9 mouse cellular contexts compared by ENCODE assay signal in the genomic region with DNA sequence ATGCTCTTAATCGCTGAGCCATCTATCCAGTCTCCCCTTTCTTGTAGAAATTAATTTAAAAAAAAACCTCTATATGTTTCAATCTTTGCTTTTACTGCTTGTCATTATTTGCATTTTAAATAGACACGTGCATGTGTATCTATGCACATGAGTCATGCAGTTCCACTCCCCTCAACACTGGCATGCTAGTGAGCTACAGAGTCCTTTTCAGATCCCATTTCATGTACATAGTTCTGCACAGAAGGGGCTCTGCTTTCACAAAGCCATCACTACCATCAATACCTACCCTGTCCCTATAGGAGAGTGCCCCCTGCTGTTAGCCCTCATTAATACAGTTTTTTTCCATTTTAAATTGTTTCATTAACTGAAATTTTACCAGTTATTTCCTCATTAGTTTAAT. TPM values are rescaled to one million over a fixed set of nuclear protein-coding genes. Genes with fewer than 3 reads are reported as not detected.
A peak's percentile ranks its signal among the peaks of the same experiment; 100 is the strongest.
DNase-seq lines count a peak whose midpoint lies in the region; ATAC-seq and TF ChIP-seq lines count a peak whose summit lies in the region.
"Had no signal": no experiment of that assay in that cellular context is flagged by ENCODE, and none has a peak within 500 bp of the region (broad histone marks: within the 10 kb centered on the region; RNA-seq: fewer than 3 reads in every experiment).

No protein-coding gene starts in this region.

- 65% methylated on average over 2 of the region's 2 CpGs for WGBS in midbrain, postnatal 0 days
- 68% methylated on average over 2 of the region's 2 CpGs for WGBS in midbrain, embryonic 16.5 days

- intact Hi-C loops in left cerebral cortex, postnatal 10 days (cut with DNase I), result loop anchor here (5.0 kb wide), 1 partner anchor 77 kb away; no protein-coding TSS in a partner anchor

- H3K36me3 ChIP-seq in midbrain, postnatal 0 days (ENCODE audit: insufficient read depth, low read length), result no peaks in the 10 kb centered on the region
- H3K36me3 ChIP-seq in midbrain, embryonic 16.5 days (ENCODE audit: control insufficient read depth, insufficient read depth, low read length), result no peaks in the 10 kb centered on the region
- H3K36me3 ChIP-seq: limb, embryonic 13.5 days had no signal

- peak; percentile 62 for TF ChIP-seq CTCF in midbrain, postnatal 0 days (IDR thresholded peaks at IDR 0.05)

- H3K27ac ChIP-seq in midbrain, postnatal 0 days (ENCODE audit: low read depth, low read length), result no peak overlapping the region
- H3K27ac ChIP-seq in midbrain, embryonic 16.5 days (ENCODE audit: low read length), result no peak overlapping the region
- H3K27ac ChIP-seq: limb, embryonic 13.5 days had no signal

- no peaks in the 10 kb centered on the region for H3K9me3 ChIP-seq in midbrain, postnatal 0 days (ENCODE audit: low read length)
- H3K9me3 ChIP-seq in midbrain, embryonic 16.5 days (replicated peaks; ENCODE audit: control insufficient read depth, low read length, poor library complexity, severe bottlenecking), result no peaks in the 10 kb centered on the region
- H3K9me3 ChIP-seq: limb, embryonic 13.5 days had no signal

- H3K27me3 ChIP-seq in midbrain, postnatal 0 days (ENCODE audit: insufficient read depth, low read length), result no peaks in the 10 kb centered on the region
- H3K27me3 ChIP-seq in midbrain, embryonic 16.5 days (ENCODE audit: control insufficient read depth, insufficient read depth, low read depth, low read length), result no peaks in the 10 kb centered on the region
- H3K27me3 ChIP-seq: limb, embryonic 13.5 days had no signal

- H3K4me2 ChIP-seq in midbrain, postnatal 0 days (ENCODE audit: low read depth, low read length, poor library complexity, severe bottlenecking), result no peak overlapping the region
- no peak overlapping the region for H3K4me2 ChIP-seq in midbrain, embryonic 16.5 days (ENCODE audit: low read length)
- H3K4me2 ChIP-seq: limb, embryonic 13.5 days had no signal

- DNase-seq in heart, adult 11 months, result peak; percentile 75
- no peak for DNase-seq in heart, adult 9 months (ENCODE audit: low spot score in 2 of 2)
- peak; percentile 24 for DNase-seq in midbrain, postnatal 0 days (ENCODE audit: low spot score)
- peak; percentile 51 for DNase-seq in thymus, postnatal 4 days
- no peak for DNase-seq in neural tube, embryonic 10.5 days (ENCODE audit: extremely low spot score, low spot score)
- no peak for DNase-seq in left cerebral cortex, postnatal 10 days (ENCODE audit: extremely low spot score in 1 of 2, low spot score in 2 of 2)

- no peak overlapping the region for H3K9ac ChIP-seq in midbrain, postnatal 0 days (replicated peaks; ENCODE audit: low read length, poor library complexity, severe bottlenecking)
- no peak overlapping the region for H3K9ac ChIP-seq in midbrain, embryonic 16.5 days (ENCODE audit: low read depth, low read length)
- H3K9ac ChIP-seq: limb, embryonic 13.5 days had no signal

- H3K4me3 ChIP-seq in midbrain, postnatal 0 days (ENCODE audit: low read depth, low read length), result no peak overlapping the region
- H3K4me3 ChIP-seq in midbrain, embryonic 16.5 days (ENCODE audit: low read depth, low read length), result no peak overlapping the region
- H3K4me3 ChIP-seq: limb, embryonic 13.5 days had no signal

- no peak for ATAC-seq in midbrain, postnatal 0 days (ENCODE audit: low FRiP score)
- no peak for ATAC-seq in midbrain, embryonic 16.5 days
- peak; percentile 70 for ATAC-seq in granulocyte monocyte progenitor cell, adult 5-6 weeks (replicated peaks; ENCODE audit: poor library complexity, severe bottlenecking)

- H3K4me1 ChIP-seq in midbrain, postnatal 0 days (ENCODE audit: insufficient read depth, low read length), result no peaks in the 10 kb centered on the region
- no peaks in the 10 kb centered on the region for H3K4me1 ChIP-seq in midbrain, embryonic 16.5 days (ENCODE audit: control insufficient read depth, insufficient read depth, low read length)

RNA-seq across cellular contexts. Expression of gene Icos, which starts 23.0 kb away (rescaled TPM):
- total RNA-seq in midbrain, postnatal 0 days (2014; rRNA removed), result not detected in 2 replicates
- 0.14 and 0.28 TPM in 2 replicates for polyA plus RNA-seq in midbrain, postnatal 0 days (2015; fragmentation: Nextera tagmentation; extraction: Ambion mirVana)
- polyA plus RNA-seq in midbrain, embryonic 16.5 days (2015; fragmentation: Nextera tagmentation; extraction: Ambion mirVana), result 0.05 TPM in 1 of 2 replicates, not detected in the other
- not detected in 2 replicates for total RNA-seq in granulocyte monocyte progenitor cell, adult 5-6 weeks (2014; fragmentation: Nextera tagmentation)
- total RNA-seq in granulocyte monocyte progenitor cell, adult 5-6 weeks (2017), result not detected in 2 replicates
- under 1 TPM in 1 of 2 experiments, not detected in 1; 0.17 TPM for total RNA-seq in left cerebral cortex, postnatal 10 days (2021)

Comparison
In these comparisons a context has a peak if more than half of its experiments do, and no peak if none do; other contexts are left out.
1. DNase-seq: peak in heart, adult 11 months (single experiment), midbrain, postnatal 0 days (single experiment) and thymus, postnatal 4 days (single experiment); none in heart, adult 9 months (0 of 2), neural tube, embryonic 10.5 days (single experiment) and left cerebral cortex, postnatal 10 days (0 of 2).